Mouse (Mus musculus) brain, embryonic 18.5 days (tissue): Measurements from ENCODE around the gene Sgcd.

Source experiments
- DNase-seq: peaks from one replicate; pipeline ENCODE4 v3.0.0-alpha.2; 2012; ENCODE audit warnings: low read depth, low spot score

Sgcd gene

DNA sequence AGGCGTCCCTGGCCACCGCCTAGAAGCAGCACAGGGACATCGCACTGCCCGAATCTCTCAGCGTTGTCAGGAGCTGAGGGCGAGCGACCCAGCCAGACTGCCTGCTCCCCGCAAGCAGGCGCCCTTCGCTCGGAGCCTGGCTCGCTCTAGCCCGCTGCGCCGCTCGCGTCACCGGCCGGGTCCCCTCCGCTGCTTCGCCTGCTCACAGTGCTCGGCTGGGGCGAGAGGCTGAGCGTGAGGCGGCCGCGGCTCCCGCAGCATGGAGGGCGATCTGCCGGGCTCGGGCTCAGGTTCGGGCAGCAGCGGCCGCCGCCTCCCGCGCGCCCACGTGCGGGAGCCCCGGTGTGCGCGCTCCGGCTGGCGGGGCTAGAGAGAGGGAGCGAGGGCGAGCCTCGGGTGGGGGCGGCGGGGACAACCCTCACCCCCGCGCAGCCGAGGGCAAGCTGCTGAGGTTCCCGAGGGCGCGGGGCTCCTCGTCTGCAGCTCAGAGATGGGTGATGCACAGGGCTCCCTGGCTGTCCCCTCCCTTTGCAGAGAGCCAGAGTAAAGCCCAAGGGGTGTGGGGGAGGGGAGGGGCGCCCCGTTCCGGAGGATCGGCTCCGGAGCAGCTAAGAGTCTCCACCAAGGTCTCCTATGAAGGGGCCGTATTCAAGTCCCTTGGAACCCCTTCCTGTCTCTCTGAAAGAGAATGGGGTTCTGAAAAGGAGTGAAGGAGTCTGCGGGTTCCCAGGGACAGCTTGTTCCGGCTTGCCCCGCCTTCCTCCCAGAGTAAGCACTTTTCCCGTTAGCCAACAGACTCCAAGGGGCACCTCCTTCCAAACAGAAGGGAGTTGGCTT, at the start of gene Sgcd:
TSS of gene Sgcd (minus strand) at position 273 of the 837 bp plus-strand sequence.
- no peak for DNase-seq

DNA sequence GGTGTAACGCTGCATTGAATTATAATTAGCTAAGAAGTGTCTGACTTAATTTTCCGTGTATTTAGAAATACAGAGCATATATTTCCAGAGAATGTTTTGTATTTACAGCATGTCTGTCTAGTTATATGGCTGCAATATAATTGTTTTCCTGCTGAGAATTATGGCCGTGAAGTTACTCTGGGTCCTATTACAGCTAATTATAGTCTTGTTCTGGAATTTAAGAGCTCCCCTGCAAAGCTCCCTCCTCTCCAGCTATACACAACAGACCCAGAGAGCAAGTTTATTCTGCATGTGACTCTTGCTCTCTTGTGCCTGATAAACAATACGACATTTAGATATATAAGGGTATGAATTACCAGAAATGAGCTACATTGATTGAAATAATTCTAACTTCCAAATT, 49.3 kb upstream of the Sgcd start:
- no peak for DNase-seq

DNA sequence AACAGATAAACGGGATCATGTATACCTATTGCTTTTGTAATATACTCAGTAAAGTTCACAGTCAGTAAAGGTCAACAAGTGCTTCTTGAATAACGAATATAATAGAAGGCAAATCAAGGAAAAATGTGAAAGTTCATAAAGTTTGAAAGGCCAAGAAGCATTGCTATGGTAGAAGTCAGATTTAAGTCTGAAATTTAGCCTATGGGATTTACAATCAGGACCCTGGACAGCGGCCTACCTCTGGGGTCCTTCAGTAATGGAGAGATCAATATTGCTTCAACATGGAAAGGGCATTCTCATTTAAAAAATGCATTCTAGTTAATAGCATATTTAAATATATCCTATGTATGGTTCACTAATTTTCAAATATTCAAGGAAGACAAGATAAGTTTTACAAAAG, 24.1 kb upstream of the Sgcd start:
- DNase-seq, result no peak

DNA sequence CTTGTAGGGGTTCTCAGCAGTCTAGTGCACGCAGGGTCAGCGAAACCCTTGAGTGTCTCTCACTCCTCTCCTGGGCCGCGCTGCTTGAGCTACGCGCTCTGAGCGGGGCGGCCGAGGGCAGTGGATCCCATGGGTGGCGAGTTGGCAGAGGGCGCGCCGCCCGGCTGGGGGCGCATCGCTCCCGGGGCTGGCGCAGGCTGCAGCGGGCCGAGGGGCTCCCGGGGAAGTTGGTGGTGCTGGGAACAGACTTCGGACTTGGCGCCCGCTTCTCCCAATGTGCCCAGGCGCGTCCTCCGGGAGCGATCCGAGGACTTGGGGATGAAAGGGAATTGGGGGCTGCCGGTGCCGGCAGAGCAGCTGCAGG, 454 bp downstream of the Sgcd start:
- no peak for DNase-seq

DNA sequence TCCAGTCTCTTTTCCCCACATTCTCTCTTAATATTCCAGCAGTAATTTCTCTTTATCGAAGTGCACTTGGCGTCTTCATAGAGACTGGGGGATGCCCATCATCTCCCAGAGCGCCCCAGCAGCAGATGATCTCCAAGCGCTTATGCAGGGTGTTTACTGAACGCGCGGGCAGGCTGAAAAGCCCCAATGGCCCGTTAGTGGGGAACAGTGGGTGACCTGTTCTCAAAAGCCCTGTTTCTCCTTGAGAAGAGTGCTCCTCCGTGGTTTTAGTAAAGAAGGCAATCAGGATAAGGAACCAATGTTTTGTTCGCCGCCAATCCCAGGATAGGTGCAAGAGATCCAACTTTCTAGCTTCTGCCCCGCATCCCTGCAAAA, 889 bp downstream of the Sgcd start:
- DNase-seq, result no peak

DNA sequence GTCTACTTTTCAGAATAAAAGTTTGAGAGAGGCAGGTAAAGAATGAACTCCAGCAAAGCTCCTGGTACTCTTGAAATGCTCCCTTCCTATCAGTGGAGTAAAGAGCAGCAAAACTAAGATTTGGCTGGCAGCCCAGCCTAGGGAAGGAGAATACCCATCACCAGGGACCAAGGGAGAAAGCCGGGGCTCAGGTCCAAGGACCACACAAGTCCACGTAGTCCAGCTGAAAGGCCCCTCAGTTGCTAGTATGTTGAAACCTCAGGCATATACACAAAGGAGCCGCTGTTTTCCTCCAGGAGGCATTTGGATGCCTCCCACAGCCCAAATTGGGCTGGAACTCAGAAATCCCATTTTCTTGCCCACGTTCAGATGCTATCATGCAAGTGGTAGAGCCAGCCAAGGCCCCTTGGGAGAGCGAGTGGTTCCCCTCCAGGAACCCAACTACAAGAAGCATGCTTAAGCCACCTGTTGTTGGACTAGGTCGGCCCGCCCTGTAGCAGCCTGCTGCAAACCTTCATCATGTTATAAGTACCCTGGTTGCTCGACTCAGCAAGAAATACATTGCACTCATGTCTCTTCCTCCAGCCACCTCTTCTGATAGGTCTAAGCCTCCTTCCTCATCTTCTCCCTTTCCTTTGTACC, 1.4 kb downstream of the Sgcd start:
- no peak for DNase-seq

DNA sequence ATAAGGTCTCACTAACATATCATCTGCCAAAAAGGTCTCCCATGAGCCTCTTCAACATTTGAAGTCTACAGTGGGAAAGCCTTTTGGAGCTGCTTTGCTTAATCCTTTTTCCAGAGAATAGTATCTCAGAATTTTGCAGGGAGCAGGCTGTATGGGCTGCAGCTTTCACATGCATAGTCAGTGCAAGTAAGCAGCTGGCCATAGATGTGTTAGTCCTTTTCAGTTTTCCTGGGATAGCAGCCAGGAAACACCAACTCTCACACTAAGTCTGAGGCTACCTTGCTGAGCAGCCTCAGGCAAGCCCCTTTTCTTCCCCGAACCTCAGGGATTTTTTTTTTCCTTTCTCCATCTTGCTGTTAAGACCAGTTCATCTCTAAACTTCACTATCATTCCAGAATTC, 6.6 kb downstream of the Sgcd start:
- DNase-seq, result no peak

DNA sequence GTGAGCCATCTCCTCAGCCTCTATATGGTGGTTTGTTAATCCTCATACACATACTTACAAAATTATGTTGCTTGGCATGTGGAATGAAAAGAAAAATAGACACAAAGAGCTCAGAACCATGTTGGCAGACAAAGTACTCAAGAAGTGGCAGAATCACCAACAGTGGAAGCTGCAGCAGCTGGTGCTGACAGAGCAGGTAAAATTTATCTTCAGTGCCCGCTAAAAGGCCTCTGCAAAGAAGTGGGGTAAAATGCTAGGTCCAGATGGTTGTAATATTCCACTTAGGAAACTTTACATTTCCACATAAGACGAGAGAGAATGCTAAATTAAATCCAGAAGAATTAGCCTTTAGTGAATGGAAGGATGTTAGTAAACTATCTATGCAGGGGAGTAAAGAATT, 7.7 kb downstream of the Sgcd start:
- DNase-seq, result no peak

DNA sequence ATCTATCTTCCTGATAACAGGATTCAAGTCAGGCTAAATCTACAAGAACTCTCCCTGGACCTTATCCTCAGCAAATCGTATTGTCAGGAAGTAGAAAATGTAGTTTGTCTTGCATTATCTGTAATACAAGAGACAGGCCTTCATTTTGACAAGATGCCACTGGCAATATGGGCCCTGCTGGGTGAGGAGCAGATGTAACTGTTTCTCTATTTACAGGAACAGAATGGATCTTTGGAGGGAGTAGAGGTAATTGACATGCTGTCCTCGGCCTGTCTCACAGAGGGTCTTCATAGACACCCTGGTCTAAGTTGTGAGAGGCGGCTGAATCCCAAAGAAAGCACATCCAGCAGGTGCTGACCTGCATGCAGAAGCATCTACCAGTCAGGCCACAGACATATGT, 35.5 kb downstream of the Sgcd start:
- no peak for DNase-seq

DNA sequence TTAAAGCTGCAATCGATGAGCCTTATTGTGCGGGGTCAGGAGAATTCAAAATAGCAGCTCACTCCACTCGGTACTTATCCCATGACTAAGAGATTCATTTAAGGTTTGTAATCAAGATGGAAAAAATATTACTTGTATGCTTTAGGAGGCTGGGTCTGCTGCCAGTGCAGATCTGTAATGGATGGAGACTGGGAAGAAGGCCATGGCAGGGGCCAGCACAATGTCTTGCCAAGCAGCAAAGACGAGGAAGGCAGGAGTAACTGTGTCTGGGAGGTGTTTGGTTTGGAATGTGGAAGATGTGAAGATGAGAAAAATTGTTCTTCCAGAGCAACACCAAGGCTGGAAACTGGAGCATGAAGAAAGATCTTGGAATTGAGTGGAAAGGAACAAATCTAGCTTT, 36.4 kb downstream of the Sgcd start:
- no peak for DNase-seq

DNA sequence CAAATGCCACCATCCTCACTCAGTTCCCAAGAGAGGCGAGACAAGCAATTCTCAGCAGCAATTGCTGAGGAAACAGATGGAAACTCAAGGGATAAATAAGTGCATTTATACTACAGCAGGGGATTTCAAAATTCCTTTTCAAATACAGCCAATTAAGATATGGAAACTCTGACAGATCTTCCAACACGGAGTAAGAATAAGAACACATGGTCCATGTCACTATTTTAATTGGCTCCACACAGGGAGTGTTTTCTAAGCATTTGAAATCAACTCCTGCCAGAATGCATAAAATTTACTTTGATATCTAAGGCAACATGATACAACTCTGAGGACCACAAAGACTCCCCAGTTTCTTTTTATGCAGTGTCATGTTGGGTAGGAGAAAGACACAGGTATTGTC, 49.0 kb downstream of the Sgcd start:
- DNase-seq, result no peak

DNA sequence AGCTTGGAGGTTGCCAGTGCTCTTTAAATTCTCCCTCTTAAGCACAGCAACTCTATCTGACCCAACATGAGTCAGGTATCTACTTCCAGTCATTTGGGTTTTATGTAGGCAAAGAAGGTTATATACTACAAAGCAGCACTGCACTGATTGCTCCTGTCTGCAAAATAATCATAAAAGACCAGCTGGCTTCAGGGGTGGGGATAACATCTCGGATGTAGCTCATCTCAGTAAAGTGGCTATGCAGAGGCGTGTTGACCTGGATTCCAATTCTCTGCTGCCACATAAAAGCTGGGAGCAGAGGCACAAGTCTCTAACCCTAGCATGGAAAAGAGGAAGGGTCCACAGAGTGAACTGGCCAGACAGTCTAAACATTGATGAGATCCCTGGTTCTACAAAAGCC, 71.2 kb downstream of the Sgcd start:
- DNase-seq, result no peak

DNA sequence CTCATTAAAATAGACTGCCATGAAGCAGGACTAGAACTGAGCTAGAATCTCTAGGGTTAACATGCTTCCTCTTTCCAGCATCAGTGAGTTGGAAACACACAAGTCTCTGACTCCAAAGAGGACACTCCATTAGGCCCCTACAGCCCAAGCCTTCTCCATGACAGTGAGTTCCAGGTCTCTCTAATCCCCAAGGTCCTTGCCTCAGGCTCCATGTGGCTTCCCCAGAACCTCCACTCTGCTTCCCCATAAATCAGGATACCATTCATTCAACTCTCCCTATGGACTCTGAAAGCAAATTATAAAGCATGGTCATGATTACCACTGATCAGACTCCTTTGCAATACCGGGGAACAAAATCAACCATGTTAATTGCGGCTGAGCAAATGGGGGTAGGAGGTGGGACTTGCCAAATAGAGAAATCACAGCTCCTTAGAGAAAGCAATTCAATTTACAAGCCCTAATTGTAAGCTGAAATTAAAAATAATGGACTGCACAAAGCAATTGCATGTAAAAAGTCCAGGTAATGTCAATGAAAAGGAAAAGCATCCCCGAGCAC, 97.1 kb downstream of the Sgcd start:
- DNase-seq, result no peak

DNA sequence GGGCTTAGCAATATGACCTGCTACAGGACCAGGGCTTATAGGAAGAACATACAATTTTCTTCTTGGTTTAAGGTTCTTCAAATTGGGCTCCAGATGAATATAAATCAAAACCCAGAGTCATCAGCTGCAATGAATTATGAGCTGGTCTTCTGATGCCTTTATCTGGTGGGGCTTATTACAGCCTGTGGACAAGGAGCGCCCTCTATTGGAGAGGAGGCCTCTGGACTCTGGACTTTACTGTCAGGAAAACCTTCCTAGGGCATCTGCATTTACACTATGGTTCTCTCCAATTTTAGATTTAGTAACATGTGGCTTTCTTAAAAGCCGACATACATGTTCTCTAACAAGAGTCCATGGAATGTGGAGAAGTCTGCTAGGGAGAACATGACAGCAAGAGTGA, 98.5 kb downstream of the Sgcd start:
- no peak for DNase-seq

DNA sequence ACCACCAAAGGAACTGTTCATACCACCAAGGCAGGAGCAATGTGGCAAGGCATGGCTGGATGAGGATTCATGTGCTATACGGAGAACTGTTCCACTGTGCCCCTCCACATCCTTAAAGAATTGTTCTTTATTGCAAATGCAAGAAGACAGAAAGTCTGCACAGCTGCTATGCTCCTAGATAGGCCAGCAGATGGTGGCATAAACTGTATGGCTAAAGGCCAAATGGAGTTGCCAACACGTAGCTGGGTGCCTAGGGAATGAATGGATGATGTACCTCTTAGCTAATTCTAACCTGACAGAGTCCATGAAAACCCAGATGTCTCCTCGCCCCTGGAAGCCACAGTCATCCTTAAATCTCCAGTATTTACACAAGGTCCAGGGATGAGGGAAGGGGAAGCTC, 103.5 kb downstream of the Sgcd start:
- no peak for DNase-seq

DNA sequence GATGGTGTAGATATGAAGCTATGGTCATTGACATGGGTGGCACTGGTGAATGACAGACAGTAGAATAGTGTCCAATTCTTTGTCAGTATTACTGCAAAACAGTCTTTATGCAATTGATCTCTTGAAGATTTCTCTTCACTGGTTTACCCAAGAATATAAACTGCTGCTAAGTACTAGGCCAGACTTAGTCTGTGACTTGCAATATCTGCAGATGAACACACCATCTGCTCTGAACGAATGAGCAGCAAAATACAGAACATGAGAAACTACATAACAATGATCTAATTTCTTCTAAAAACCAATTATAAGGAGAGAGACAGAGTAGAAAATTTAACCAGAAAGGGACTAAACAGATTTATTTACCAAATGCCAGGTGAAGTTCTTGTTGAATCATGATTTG, 105.2 kb downstream of the Sgcd start:
- DNase-seq, result no peak

DNA sequence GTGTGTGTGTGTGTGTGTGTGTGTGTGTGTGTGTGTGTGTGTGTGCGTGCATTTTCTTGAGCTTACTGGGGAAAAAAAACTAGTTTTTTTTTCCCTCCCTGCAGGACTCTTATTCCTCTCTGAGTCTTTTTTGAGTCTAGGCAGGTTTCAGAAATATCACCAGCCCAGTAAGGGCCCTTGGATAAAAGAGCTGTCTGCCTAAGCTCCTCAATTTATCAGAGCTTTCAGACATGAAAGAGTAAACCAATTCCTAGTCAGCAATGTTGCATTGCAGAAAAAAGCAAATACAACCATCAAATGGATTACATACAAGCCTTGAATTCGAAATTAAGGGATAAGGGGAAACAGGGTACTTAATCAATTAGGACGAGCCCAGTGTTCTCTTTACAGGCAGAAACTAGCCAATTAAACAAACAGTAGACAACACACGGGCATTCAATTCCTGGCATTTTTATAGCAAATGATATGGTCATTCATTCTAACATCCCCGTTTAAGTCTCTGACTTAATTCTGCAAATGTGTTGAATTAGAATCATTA, 112.1 kb downstream of the Sgcd start:
- DNase-seq, result no peak

DNA sequence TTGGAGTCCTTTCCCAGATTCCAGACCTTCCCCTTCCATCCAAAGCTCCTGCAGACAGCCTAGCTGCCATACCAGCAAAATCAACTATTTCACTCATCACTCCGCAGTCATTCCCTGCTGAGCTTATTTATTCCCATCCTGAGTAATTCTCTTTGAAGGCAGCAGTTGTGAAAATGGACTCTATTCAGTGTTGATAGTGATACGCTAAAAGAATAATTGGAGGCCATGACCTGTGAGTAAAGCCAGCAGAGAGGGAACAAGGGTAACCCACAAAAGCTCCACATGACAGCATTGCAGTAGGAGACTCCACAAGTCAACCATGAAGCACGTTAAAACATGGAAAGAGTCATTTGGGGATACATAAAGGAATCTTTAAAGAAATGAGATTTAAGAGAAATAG, 142.9 kb downstream of the Sgcd start:
- no peak for DNase-seq

DNA sequence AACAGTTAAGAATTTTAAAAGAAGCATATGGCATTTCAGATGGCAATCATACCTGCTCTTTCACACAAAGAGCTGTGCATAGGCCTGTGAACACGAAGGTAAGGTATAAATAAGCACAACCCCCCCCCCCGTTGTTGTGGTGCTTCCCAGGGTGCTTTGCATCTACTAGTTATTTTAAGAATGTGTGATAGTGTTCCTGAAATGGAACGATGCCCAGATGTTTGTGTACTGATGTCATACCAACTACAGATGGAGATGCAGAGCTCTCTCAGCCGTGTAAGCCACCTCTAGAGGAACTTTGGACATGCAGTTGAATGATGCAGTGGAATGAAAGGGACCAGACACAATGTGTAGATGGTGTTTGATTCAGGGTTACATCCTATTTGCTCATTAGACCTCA, 155.5 kb downstream of the Sgcd start:
- no peak for DNase-seq

DNA sequence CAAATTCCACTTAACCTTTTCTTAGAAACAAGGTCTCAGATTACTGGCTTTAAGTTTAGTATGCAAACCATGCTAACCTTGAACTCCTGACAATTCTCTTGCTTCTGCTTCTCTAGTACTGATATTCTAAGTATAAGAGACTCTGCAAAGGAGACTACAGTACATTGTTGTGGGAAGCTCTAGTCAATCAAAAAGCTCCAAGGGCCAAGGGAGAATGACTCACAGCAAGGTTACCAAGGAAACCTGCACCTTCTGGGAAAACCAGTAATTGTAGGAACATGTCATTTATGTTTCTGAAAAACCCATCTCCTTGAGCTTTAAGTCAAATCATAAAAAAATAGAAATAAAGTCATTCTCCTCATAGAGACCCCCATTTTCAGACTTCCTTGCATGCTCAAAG, 178.5 kb downstream of the Sgcd start:
- DNase-seq, result no peak

DNA sequence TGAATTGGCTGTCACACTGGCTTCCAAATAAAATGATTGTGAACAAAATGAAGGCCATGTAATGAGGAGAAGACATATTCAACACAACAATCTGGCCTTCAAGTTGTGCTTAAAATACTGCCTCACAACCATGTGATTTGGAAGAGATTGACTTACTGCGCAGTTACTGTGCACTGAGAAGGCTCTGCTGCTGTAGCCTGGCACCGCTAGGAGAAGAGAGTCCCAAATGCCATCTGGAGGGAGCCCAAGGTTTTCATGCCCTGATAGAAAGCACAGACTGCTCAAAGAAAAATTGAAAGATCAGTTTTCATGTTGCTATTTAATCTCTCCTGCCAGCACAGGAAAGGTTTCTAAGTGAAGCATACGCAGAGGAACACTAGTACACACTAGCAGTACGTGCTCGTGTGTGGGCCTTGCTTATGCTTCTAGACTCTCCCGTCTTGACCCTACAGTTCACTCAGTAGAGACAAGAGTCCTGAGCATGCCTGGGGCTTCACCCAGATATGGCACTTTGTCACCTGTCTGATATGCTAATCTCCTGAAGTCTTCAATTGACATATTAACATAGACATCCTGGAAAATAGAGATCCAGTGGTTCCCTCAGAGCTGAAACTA, 184.6 kb downstream of the Sgcd start:
- DNase-seq, result peak; percentile 60

DNA sequence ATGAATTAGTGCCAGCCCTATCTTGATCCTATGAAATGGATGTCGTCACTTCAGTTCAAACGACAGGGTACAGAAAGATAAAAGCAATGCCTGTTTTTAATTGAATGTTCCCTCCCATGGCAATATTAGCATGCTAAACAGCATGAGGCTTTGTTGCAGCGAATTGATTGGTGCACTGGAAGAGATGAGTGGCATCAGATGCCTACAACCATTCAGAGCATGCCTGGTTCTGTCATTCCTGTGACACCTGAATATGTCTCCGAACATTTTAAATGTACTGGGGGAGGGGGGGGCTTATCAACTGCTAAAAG, 210.9 kb downstream of the Sgcd start:
- DNase-seq, result no peak
